Comparison of ENCODE assay signal across 1 mouse cellular context in the genomic region with DNA sequence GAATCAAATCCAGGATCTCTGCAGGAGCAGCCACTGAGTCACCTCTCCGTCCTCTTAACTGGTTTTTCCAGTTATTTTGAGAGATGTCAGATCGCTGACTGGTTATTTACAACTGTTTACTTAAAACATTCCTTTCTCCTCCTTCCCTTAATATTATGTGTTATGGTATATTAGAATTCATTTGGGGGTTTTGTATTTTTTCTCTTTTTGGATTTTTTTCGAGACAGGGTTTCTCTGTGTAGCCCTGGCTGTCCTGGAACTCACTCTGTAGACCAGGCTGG.
A peak's percentile ranks its signal among the peaks of the same experiment; 100 is the strongest.
TF ChIP-seq lines count a peak whose summit lies in the region.

No protein-coding gene starts in this region.

TF ChIP-seq in CH12.LX, 34 proteins besides CTCF, POLR2A, EP300 and RAD21:
- TF ChIP-seq KAT2A (IDR thresholded peaks at IDR 0.05; ENCODE audit: insufficient replicate concordance, low read length): no peak
- TF ChIP-seq RCOR1 (conservative IDR thresholded peaks at IDR 0.05; ENCODE audit: low read depth, low read length): peak; percentile 40; the same call in 1 of the 2 replicates
